Comparison of ENCODE assay signal across 8 mouse cellular contexts in the genomic region with DNA sequence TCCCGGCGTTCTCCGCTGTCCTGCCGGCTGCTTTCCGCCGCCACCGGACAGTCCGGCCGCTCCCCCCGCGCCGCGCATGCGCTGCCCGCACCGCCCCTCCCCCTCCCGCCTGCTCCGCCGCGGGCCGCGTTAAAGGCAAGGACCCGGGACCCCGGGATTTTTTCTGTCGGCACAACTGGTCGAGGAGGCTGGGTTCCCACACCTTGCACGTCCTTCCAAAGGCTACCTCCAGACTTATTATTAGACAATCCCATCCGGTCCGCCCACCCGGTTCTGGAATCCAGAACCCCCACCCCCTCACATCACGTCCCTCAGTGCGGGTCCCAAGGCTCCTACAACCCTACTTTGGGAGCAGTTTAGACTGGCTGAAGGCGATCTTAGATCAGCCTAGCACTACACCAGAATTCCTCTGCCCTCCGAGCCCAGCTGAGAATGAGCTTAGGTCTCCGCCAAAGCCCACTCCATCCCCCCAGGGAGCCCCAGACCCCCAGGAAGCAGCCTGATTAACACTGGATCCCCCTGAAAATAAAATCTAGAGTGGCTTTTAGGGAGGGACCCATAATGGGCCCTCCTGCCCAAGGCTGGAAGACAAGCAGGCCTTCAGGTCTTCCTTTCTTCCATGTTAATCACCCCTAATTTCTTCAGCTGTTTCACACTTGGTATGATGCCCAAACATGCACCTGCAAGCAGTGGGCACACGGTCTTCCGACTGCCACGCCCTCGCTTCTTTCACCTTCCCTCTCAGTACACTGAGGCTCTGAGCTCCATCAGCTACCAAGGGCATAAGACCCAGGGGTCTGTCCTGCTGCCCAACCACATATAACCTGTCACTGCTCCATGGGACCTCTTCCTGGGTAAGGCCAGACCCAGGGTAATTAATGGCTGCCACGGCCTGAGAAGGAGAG. TPM values are rescaled to one million over a fixed set of nuclear protein-coding genes. Genes with fewer than 3 reads are reported as not detected.
DNase-seq lines count a peak whose midpoint lies in the region; ATAC-seq and TF ChIP-seq lines count a peak whose summit lies in the region.

A gene (minus strand): TSS at position 18 of the 905 bp plus-strand sequence.

- H3K4me2 ChIP-seq in hindbrain, embryonic 11.5 days (replicated peaks; ENCODE audit: low read depth, low read length), result peak within 1 kb of the TSS; percentile 61

- peak within 1 kb of the TSS; percentile 66 for H3K27ac ChIP-seq in cerebellum, adult 2 months (ENCODE audit: insufficient read depth, low read length)
- H3K27ac ChIP-seq in hindbrain, embryonic 11.5 days (ENCODE audit: low read depth, low read length), result peak within 1 kb of the TSS; percentile 74

- no peak for TF ChIP-seq CTCF in cerebellum, adult 2 months (IDR thresholded peaks at IDR 0.05; ENCODE audit: borderline replicate concordance, insufficient read depth, low read depth, low read length)

- WGBS in cerebellum, adult 2 months, result 6% methylated on average over 38 of the region's 40 CpGs
- 17% methylated on average over 21 of the region's 40 CpGs for WGBS in hindbrain, embryonic 11.5 days

- H3K4me3 ChIP-seq in cerebellum, adult 2 months (replicated peaks; ENCODE audit: insufficient read depth, low read depth, low read length), result peak within 1 kb of the TSS; percentile 63
- H3K4me3 ChIP-seq in hindbrain, embryonic 11.5 days (ENCODE audit: low read depth, low read length), result peak within 1 kb of the TSS; percentile 96

- no peaks in the 10 kb centered on the region for H3K27me3 ChIP-seq in cerebellum, adult 2 months (ENCODE audit: control insufficient read depth, insufficient read depth, low read length)
- no peaks in the 10 kb centered on the region for H3K27me3 ChIP-seq in hindbrain, embryonic 11.5 days (ENCODE audit: control insufficient read depth, insufficient read depth, low read length)

- peaks cover 46% of the 10 kb centered on the region for H3K4me1 ChIP-seq in cerebellum, adult 2 months (ENCODE audit: control insufficient read depth, insufficient read depth, low read length)
- peaks cover 34% of the 10 kb centered on the region for H3K4me1 ChIP-seq in hindbrain, embryonic 11.5 days (replicated peaks; ENCODE audit: control insufficient read depth, insufficient read depth, low read length)

- peak; percentile 16; the same call in 1 of the 2 replicates for TF ChIP-seq POLR2A in cerebellum, adult 2 months (IDR thresholded peaks at IDR 0.05; ENCODE audit: borderline replicate concordance, insufficient read depth, low read length)

- H3K36me3 ChIP-seq in hindbrain, embryonic 11.5 days (ENCODE audit: control insufficient read depth, insufficient read depth, low read length), result no peaks in the 10 kb centered on the region

- DNase-seq in Muller cell, postnatal 12 days (ENCODE audit: inconsistent ontology term), result peak; percentile 79
- DNase-seq in cerebellum, adult 2 months, result peak; percentile 82 to 85
- DNase-seq in frontal cortex, adult 2 months (ENCODE audit: extremely low spot score in 1 of 2, low spot score in 1 of 2), result peak in 1 of 2 experiments; percentile 79
- peak; percentile 93 for DNase-seq in hindbrain, embryonic 11.5 days (ENCODE audit: low spot score)
- DNase-seq in layer of hippocampus, postnatal 36 days, result peak; percentile 64 to 72
- peak; percentile 72 for DNase-seq in lung, postnatal 25 days (ENCODE audit: low spot score)
- peak; percentile 82 for DNase-seq in right cerebral cortex, postnatal 14 days
- DNase-seq in natural killer cell, adult 2 months (ENCODE audit: low spot score in 2 of 2), result no peak

- peak within 1 kb of the TSS; percentile 96 for H3K9ac ChIP-seq in hindbrain, embryonic 11.5 days (ENCODE audit: low read depth, low read length)

- ATAC-seq in hindbrain, embryonic 11.5 days (ENCODE audit: low FRiP score), result peak; percentile 69

- H3K9me3 ChIP-seq in hindbrain, embryonic 11.5 days (ENCODE audit: control insufficient read depth, low read length), result no peaks in the 10 kb centered on the region

RNA-seq across cellular contexts. Expression of the gene that starts here (rescaled TPM):
- polyA plus RNA-seq in cerebellum, adult 2 months (2012; rRNA removed), result 129 and 146 TPM in 2 replicates
- polyA plus RNA-seq in frontal cortex, adult 2 months (2012; rRNA removed), result 42.1 and 44.2 TPM in 2 replicates
- 43.3 and 47.3 TPM in 2 replicates for polyA plus RNA-seq in hindbrain, embryonic 11.5 days (2014; fragmentation: Nextera tagmentation; extraction: Ambion mirVana)
- total RNA-seq in layer of hippocampus, postnatal 36 days (2021), result 10 to 100 TPM; 62.2 to 69.7 TPM

Comparison
In these comparisons a context has a peak if more than half of its experiments do, and no peak if none do; other contexts are left out.
1. DNase-seq: peak in Muller cell, postnatal 12 days (single experiment), cerebellum, adult 2 months (2 of 2), hindbrain, embryonic 11.5 days (single experiment), layer of hippocampus, postnatal 36 days (2 of 2), lung, postnatal 25 days (single experiment) and right cerebral cortex, postnatal 14 days (single experiment); none in natural killer cell, adult 2 months (0 of 2).